Mouse (Mus musculus): ENCODE results near the gene Gpr19. TPM values are rescaled to one million over a fixed set of nuclear protein-coding genes. Genes with fewer than 3 reads are reported as not detected.

Gpr19 gene
- 39.2 and 54.7 TPM in 2 replicates for polyA plus RNA-seq (2012; rRNA removed)

DNA sequence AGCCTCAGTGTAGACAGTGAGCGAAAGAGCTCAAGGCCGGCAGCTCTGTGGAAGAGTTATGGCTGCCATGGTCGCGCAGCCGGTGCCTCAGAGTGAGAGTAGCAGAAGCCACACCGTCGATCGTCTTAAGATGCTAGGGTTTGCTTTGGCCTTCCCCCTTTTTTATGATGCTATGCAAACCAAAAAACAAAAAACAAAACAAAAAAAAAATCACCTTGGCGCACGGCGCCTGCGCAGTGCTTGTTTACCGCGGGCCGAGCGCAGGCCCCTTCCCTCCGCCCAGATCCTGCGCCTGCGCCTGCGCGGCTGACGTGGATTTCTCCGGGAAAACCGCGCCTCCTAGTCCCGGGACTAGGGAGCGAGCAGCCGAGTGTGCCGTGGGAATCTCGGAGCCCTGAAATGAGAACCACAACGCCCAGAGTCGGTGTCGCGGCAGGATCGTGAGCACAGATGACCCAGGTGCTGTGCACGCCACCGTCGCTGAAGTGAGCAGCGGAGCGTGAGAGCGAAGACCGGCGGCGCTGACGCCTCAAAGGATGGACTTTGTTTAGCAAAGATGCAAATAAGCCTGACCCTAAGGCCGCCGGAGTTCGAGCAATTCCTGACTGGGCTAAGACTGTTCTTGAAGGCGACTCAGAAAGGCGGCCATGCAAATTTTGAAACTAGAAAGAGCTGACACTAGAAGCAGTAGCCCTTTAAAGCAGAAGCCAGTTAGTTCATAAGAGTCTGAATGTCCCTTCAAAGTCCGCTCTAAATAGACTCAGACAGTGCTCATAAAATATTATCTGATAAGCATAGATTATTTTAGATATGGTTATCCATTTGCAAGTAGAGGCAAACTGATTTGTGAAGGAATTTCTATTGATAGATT is at the start of gene Gpr19:
Gpr19 (minus strand) TSS at position 484 of the 871 bp plus-strand sequence.
- TF ChIP-seq POLR2A (IDR thresholded peaks at IDR 0.05; ENCODE audit: borderline replicate concordance, extremely low read depth, insufficient read depth, insufficient read length, poor library complexity, severe bottlenecking) = peak; percentile 35; the same call in 1 of the 2 replicates
- TF ChIP-seq CTCF (IDR thresholded peaks at IDR 0.05; ENCODE audit: borderline replicate concordance, extremely low read depth, insufficient read depth, insufficient read length) = peak; percentile 11; the same call in 1 of the 2 replicates
- DNase-seq (ENCODE audit: low read depth) = peak; percentile 98

GRCm38 (mm10) chr6:134947311-134948087 is 49.1 kb upstream of the Gpr19 start:
- DNase-seq (ENCODE audit: low read depth) = peak; percentile 75
- TF ChIP-seq CTCF (IDR thresholded peaks at IDR 0.05; ENCODE audit: borderline replicate concordance, extremely low read depth, insufficient read depth, insufficient read length) = peak; percentile 77
- no peak for TF ChIP-seq POLR2A (IDR thresholded peaks at IDR 0.05; ENCODE audit: borderline replicate concordance, extremely low read depth, insufficient read depth, insufficient read length, poor library complexity, severe bottlenecking)

DNA sequence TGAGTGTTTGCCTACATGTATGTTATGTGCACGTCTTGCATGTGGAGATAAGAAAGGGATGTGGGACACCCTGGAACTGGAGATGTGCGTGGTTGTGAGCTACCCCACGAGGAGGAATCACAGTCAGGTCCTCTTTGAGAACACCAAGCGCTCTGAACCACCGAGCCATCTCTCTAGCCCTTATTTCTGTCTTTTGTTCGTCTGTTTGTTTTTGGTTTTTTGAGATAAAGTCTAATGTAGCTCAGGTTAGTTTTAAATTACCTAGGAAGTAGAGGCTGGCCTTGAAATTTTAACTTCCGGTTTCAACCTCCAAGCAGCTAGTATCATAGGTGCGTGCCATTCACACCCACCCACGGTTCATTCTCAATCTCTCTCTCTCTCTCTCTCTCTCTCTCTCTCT is 48.5 kb upstream of the Gpr19 start:
- no peak for DNase-seq (ENCODE audit: low read depth)
- no peak for TF ChIP-seq POLR2A (IDR thresholded peaks at IDR 0.05; ENCODE audit: borderline replicate concordance, extremely low read depth, insufficient read depth, insufficient read length, poor library complexity, severe bottlenecking)
- no peak for TF ChIP-seq CTCF (IDR thresholded peaks at IDR 0.05; ENCODE audit: borderline replicate concordance, extremely low read depth, insufficient read depth, insufficient read length)

GRCm38 (mm10) chr6:134946054-134946453 is 47.7 kb upstream of the Gpr19 start:
- TF ChIP-seq POLR2A (IDR thresholded peaks at IDR 0.05; ENCODE audit: borderline replicate concordance, extremely low read depth, insufficient read depth, insufficient read length, poor library complexity, severe bottlenecking) = no peak
- no peak for TF ChIP-seq CTCF (IDR thresholded peaks at IDR 0.05; ENCODE audit: borderline replicate concordance, extremely low read depth, insufficient read depth, insufficient read length)

DNA sequence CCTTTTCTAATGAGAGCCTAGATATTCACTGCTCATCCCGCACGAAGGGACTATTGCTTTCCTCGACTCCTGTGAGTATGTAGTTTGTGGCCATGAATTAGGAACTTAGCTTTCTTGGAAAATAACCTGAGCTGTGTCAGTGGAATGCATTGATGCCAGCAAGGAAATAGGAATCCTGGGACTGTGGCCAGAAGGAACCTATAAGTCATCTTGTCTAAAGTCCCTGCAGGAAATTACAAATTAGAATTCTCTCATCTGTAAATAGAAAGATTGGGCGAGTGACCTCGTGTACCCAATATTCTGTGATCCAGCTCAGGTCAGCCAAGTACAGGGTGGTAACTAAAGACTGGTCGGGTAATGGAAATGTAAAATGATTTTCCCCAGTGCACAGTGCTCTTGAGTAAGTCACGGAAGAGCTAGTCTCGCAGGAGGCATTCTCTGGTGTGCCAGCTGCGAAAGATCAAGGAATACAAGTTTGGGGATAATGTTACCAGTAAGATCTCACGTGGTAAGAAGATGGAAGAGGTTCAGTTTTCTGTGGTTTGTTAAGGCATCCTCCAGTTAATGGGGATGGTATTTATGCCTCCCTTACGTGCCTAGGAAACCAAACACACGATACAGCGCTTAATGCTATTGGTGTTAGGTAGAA is 45.5 kb upstream of the Gpr19 start:
- DNase-seq (ENCODE audit: low read depth) = no peak

More at GRCm38 (mm10) chr6:134946054-134946453, 47.7 kb upstream of the Gpr19 start:
- peak; percentile 25 for DNase-seq (ENCODE audit: low read depth)

GRCm38 (mm10) chr6:134939781-134940180 is 41.4 kb upstream of the Gpr19 start:
- TF ChIP-seq POLR2A (IDR thresholded peaks at IDR 0.05; ENCODE audit: borderline replicate concordance, extremely low read depth, insufficient read depth, insufficient read length, poor library complexity, severe bottlenecking) = no peak
- TF ChIP-seq CTCF (IDR thresholded peaks at IDR 0.05; ENCODE audit: borderline replicate concordance, extremely low read depth, insufficient read depth, insufficient read length) = no peak
- DNase-seq (ENCODE audit: low read depth) = no peak

More for the DNA sequence above, 45.5 kb upstream of the Gpr19 start:
- TF ChIP-seq CTCF (IDR thresholded peaks at IDR 0.05; ENCODE audit: borderline replicate concordance, extremely low read depth, insufficient read depth, insufficient read length) (no peak), POLR2A (IDR thresholded peaks at IDR 0.05; ENCODE audit: borderline replicate concordance, extremely low read depth, insufficient read depth, insufficient read length, poor library complexity, severe bottlenecking) (no peak)

- no peak for DNase-seq (ENCODE audit: low read depth)
- TF ChIP-seq CTCF (IDR thresholded peaks at IDR 0.05; ENCODE audit: borderline replicate concordance, extremely low read depth, insufficient read depth, insufficient read length) (no peak), POLR2A (IDR thresholded peaks at IDR 0.05; ENCODE audit: borderline replicate concordance, extremely low read depth, insufficient read depth, insufficient read length, poor library complexity, severe bottlenecking) (no peak)
Measured at GRCm38 (mm10) chr6:134934305-134934704, 35.9 kb upstream of the Gpr19 start.

- DNase-seq (ENCODE audit: low read depth) = no peak
Measured at GRCm38 (mm10) chr6:134933207-134933558, 34.8 kb upstream of the Gpr19 start.

GRCm38 (mm10) chr6:134932486-134933206 is 34.3 kb upstream of the Gpr19 start:
- no peak for DNase-seq (ENCODE audit: low read depth)
- no peak for TF ChIP-seq POLR2A (IDR thresholded peaks at IDR 0.05; ENCODE audit: borderline replicate concordance, extremely low read depth, insufficient read depth, insufficient read length, poor library complexity, severe bottlenecking)
- no peak for TF ChIP-seq CTCF (IDR thresholded peaks at IDR 0.05; ENCODE audit: borderline replicate concordance, extremely low read depth, insufficient read depth, insufficient read length)

More at GRCm38 (mm10) chr6:134933207-134933558, 34.8 kb upstream of the Gpr19 start:
- TF ChIP-seq POLR2A (IDR thresholded peaks at IDR 0.05; ENCODE audit: borderline replicate concordance, extremely low read depth, insufficient read depth, insufficient read length, poor library complexity, severe bottlenecking) (no peak), CTCF (IDR thresholded peaks at IDR 0.05; ENCODE audit: borderline replicate concordance, extremely low read depth, insufficient read depth, insufficient read length) (no peak)

DNA sequence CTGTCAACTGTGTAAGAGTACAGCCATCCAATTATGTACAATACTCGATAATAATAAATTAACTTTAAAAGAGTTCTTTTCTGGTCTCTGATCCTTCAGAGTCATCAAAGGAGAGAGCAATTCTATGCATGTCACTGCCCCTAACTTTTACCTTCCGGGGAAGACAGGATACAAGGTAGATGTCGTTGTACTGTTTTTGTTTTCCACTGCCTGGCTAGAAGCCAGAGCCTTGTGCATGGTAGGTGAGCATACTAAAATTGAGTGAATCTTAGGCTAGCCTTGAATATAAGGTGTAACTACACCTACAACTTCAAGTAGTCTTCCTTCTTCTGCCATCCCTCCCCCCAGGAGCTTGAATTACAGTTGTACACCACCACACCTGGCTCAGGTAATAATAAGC is 32.8 kb upstream of the Gpr19 start:
- no peak for DNase-seq (ENCODE audit: low read depth)
- TF ChIP-seq POLR2A (IDR thresholded peaks at IDR 0.05; ENCODE audit: borderline replicate concordance, extremely low read depth, insufficient read depth, insufficient read length, poor library complexity, severe bottlenecking) (no peak), CTCF (IDR thresholded peaks at IDR 0.05; ENCODE audit: borderline replicate concordance, extremely low read depth, insufficient read depth, insufficient read length) (no peak)
